Mouse (Mus musculus): ENCODE data around the gene Lhpp. TPM values are rescaled to one million over a fixed set of nuclear protein-coding genes. Genes with fewer than 3 reads are reported as not detected.

The Lhpp gene
- total and polyA plus RNA-seq, 2 experiments from 2014 or later = 22.9 to 40.1 TPM

- H3K9me3 ChIP-seq (replicated peaks; ENCODE audit: control insufficient read depth, low read length) = no peaks in the 10 kb centered on the region
- H3K27ac ChIP-seq (ENCODE audit: low read depth) = no peak overlapping the region
- H3K9ac ChIP-seq (replicated peaks; ENCODE audit: low read depth, low read length) = no peak overlapping the region
- TF ChIP-seq EP300 (IDR thresholded peaks at IDR 0.05; ENCODE audit: low read depth) (no peak), CTCF (IDR thresholded peaks at IDR 0.05; ENCODE audit: low read depth) (no peak)
- H3K36me3 ChIP-seq (replicated peaks; ENCODE audit: control insufficient read depth, insufficient read depth, low read length) = no peaks in the 10 kb centered on the region
- DNase-seq (ENCODE audit: low spot score) = no peak
- WGBS = 58% methylated on average over 6 of the region's 6 CpGs
- ATAC-seq (ENCODE audit: insufficient read depth, low read depth) = no peak
- H3K4me1 ChIP-seq (ENCODE audit: control insufficient read depth, insufficient read depth) = 0 out of 2 replicates have a peak, but pooled peaks cover 6% of the 10 kb centered on the region
- no peak overlapping the region for H3K4me3 ChIP-seq (ENCODE audit: low read depth, low read length)
- H3K27me3 ChIP-seq (ENCODE audit: control insufficient read depth, insufficient read depth, low read length) = no peaks in the 10 kb centered on the region
- H3K4me2 ChIP-seq (ENCODE audit: low read depth, low read length) = no peak overlapping the region
These were observed 29.9 kb upstream of the Lhpp start for GRCm38 (mm10) chr7:132580511-132580910.

- DNase-seq (ENCODE audit: low spot score) = no peak
- no peak for ATAC-seq (ENCODE audit: insufficient read depth, low read depth)
- H3K4me2 ChIP-seq (ENCODE audit: low read depth, low read length) = no peak overlapping the region
- TF ChIP-seq CTCF (IDR thresholded peaks at IDR 0.05; ENCODE audit: low read depth) (no peak), EP300 (IDR thresholded peaks at IDR 0.05; ENCODE audit: low read depth) (no peak)
- no peak overlapping the region for H3K9ac ChIP-seq (replicated peaks; ENCODE audit: low read depth, low read length)
- no peak overlapping the region for H3K4me3 ChIP-seq (ENCODE audit: low read depth, low read length)
- 86% methylated on average over 2 of the region's 2 CpGs for WGBS
- H3K4me1 ChIP-seq (ENCODE audit: control insufficient read depth, insufficient read depth) = 0 out of 2 replicates have a peak, but pooled peaks cover 9% of the 10 kb centered on the region
- no peaks in the 10 kb centered on the region for H3K27me3 ChIP-seq (ENCODE audit: control insufficient read depth, insufficient read depth, low read length)
- H3K27ac ChIP-seq (ENCODE audit: low read depth) = no peak overlapping the region
- H3K36me3 ChIP-seq (replicated peaks; ENCODE audit: control insufficient read depth, insufficient read depth, low read length) = no peaks in the 10 kb centered on the region
- H3K9me3 ChIP-seq (replicated peaks; ENCODE audit: control insufficient read depth, low read length) = no peaks in the 10 kb centered on the region
These were observed 29.0 kb upstream of the Lhpp start for GRCm38 (mm10) chr7:132581441-132581840.

DNA sequence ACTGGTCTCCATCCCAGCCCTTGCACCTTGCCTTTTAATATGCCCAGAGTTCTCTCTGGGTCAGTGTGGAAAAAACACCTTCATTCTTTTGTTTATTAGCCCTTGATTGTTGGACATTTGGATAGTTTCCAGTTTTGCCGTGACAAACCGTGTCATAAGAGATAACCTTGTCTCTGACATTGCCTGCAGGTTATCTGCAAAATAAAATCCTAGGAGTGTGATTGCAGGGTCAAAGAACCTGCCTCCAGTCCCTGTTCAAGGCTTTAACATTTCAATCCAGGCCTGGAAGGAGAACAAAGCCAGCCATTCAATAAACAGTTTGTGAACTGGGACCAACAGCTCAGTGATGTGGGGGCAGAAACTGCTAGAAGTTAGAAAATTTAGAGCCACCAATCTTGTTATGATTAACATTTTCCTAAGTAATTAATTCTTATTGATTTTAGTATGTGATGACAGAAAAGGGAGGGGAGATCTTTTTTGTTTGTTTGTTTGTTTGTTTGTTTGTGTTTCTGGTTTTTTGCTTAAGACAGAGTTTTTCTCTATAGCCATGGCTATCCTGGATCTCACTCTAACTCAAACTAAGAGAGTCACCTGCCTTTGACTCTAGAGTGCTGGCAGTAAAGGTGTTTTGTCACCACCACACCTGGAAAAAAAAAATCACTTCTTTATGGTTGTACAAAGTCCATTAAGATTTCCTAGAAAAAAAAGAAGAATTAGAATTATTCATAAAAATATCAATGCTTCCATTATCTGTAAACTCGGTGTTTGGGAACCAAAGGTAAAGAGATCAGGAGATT is 24.5 kb upstream of the Lhpp start:
- 30% methylated on average over 3 of the region's 3 CpGs for WGBS
- DNase-seq (ENCODE audit: low spot score) (no peak), ATAC-seq (ENCODE audit: insufficient read depth, low read depth) (no peak)
- H3K9ac ChIP-seq (replicated peaks; ENCODE audit: low read depth, low read length) = no peak overlapping the region
- no peak overlapping the region for H3K4me3 ChIP-seq (ENCODE audit: low read depth, low read length)
- H3K27ac ChIP-seq (ENCODE audit: low read depth) = no peak overlapping the region
- 0 out of 2 replicates have a peak, but pooled peaks cover 5% of the 10 kb centered on the region for H3K4me1 ChIP-seq (ENCODE audit: control insufficient read depth, insufficient read depth)
- TF ChIP-seq EP300 (IDR thresholded peaks at IDR 0.05; ENCODE audit: low read depth) (no peak), CTCF (IDR thresholded peaks at IDR 0.05; ENCODE audit: low read depth) (no peak)
- no peaks in the 10 kb centered on the region for H3K36me3 ChIP-seq (replicated peaks; ENCODE audit: control insufficient read depth, insufficient read depth, low read length)
- H3K9me3 ChIP-seq (replicated peaks; ENCODE audit: control insufficient read depth, low read length) = no peaks in the 10 kb centered on the region
- H3K27me3 ChIP-seq (ENCODE audit: control insufficient read depth, insufficient read depth, low read length) = no peaks in the 10 kb centered on the region
- H3K4me2 ChIP-seq (ENCODE audit: low read depth, low read length) = no peak overlapping the region

GRCm38 (mm10) chr7:132587167-132587566 is 23.3 kb upstream of the Lhpp start:
- ATAC-seq (ENCODE audit: insufficient read depth, low read depth) = no peak
- no peak for TF ChIP-seq EP300 (IDR thresholded peaks at IDR 0.05; ENCODE audit: low read depth)
- no peak for TF ChIP-seq CTCF (IDR thresholded peaks at IDR 0.05; ENCODE audit: low read depth)
- Histone ChIP-seq H3K4me2 (ENCODE audit: low read depth, low read length) (no peak overlapping the region), H3K27me3 (ENCODE audit: control insufficient read depth, insufficient read depth, low read length) (no peaks in the 10 kb centered on the region), H3K9ac (replicated peaks; ENCODE audit: low read depth, low read length) (no peak overlapping the region), H3K36me3 (replicated peaks; ENCODE audit: control insufficient read depth, insufficient read depth, low read length) (no peaks in the 10 kb centered on the region), H3K4me3 (ENCODE audit: low read depth, low read length) (no peak overlapping the region), H3K27ac (ENCODE audit: low read depth) (no peak overlapping the region), H3K4me1 (ENCODE audit: control insufficient read depth, insufficient read depth) (0 out of 2 replicates have a peak, but pooled peaks cover 5% of the 10 kb centered on the region), H3K9me3 (replicated peaks; ENCODE audit: control insufficient read depth, low read length) (no peaks in the 10 kb centered on the region)
- 55% methylated on average over 5 of the region's 5 CpGs for WGBS
- DNase-seq (ENCODE audit: low spot score) = no peak

DNA sequence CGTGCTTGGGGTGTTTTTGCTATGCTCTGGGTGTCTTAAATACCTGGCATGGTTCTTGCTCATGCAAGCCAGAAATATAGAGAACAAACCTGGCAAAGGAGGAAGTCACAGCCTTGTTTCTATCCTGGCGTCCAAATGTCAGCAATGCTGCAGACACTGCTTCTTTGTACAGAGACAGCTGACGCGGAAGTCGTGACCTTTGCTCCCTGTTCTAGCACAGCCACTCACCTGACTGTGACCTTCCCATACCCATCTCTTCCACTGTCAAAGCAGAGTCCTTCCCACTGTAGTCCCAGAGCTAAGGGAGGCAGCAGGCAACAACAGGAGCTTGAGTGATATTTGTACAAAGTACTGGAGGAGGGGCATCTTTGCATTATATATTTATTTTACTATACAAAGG is 20.8 kb upstream of the Lhpp start:
- Histone ChIP-seq H3K9ac (replicated peaks; ENCODE audit: low read depth, low read length) (no peak overlapping the region), H3K4me2 (ENCODE audit: low read depth, low read length) (no peak overlapping the region), H3K4me3 (ENCODE audit: low read depth, low read length) (no peak overlapping the region), H3K27me3 (ENCODE audit: control insufficient read depth, insufficient read depth, low read length) (no peaks in the 10 kb centered on the region), H3K36me3 (replicated peaks; ENCODE audit: control insufficient read depth, insufficient read depth, low read length) (no peaks in the 10 kb centered on the region), H3K4me1 (ENCODE audit: control insufficient read depth, insufficient read depth) (0 out of 2 replicates have a peak, but pooled peaks cover 5% of the 10 kb centered on the region), H3K27ac (ENCODE audit: low read depth) (no peak overlapping the region), H3K9me3 (replicated peaks; ENCODE audit: control insufficient read depth, low read length) (no peaks in the 10 kb centered on the region)
- DNase-seq (ENCODE audit: low spot score) (no peak), ATAC-seq (ENCODE audit: insufficient read depth, low read depth) (no peak)
- TF ChIP-seq EP300 (IDR thresholded peaks at IDR 0.05; ENCODE audit: low read depth) (no peak), CTCF (IDR thresholded peaks at IDR 0.05; ENCODE audit: low read depth) (no peak)
- 56% methylated on average over 5 of the region's 5 CpGs for WGBS
